Comparison of ENCODE assay signal across 9 mouse cellular contexts in genomic region chr1:91755102-91755501, GRCm38 (mm10). TPM values are rescaled to one million over a fixed set of nuclear protein-coding genes. Genes with fewer than 3 reads are reported as not detected.
DNase-seq lines count a peak whose midpoint lies in the region; ATAC-seq and TF ChIP-seq lines count a peak whose summit lies in the region.
"Had no signal": no experiment of that assay in that cellular context is flagged by ENCODE, and none has a peak within 500 bp of the region (broad histone marks: within the 10 kb centered on the region; RNA-seq: fewer than 3 reads in every experiment).

No protein-coding gene starts in this region.

- H3K4me1 ChIP-seq in G1E (ENCODE audit: insufficient read depth, low read depth, low read length), result 0 out of 2 replicates have a peak, but pooled peaks cover 4% of the 10 kb centered on the region
- peaks cover 32% of the 10 kb centered on the region for H3K4me1 ChIP-seq in forebrain, embryonic 15.5 days
- H3K4me1 ChIP-seq: liver, embryonic 15.5 days had no signal

- H3K36me3 ChIP-seq in G1E (replicated peaks), result no peaks in the 10 kb centered on the region
- no peaks in the 10 kb centered on the region for H3K36me3 ChIP-seq in forebrain, embryonic 15.5 days
- H3K36me3 ChIP-seq: liver, embryonic 15.5 days had no signal

- no peaks in the 10 kb centered on the region for H3K9me3 ChIP-seq in G1E (replicated peaks)
- no peaks in the 10 kb centered on the region for H3K9me3 ChIP-seq in forebrain, embryonic 15.5 days
- H3K9me3 ChIP-seq: liver, embryonic 15.5 days had no signal

- peaks cover 14% of the 10 kb centered on the region for H3K27me3 ChIP-seq in G1E (ENCODE audit: insufficient read depth, low read length)
- H3K27me3 ChIP-seq in forebrain, embryonic 15.5 days, result no peaks in the 10 kb centered on the region
- H3K27me3 ChIP-seq: liver, embryonic 15.5 days had no signal

- no peak overlapping the region for H3K27ac ChIP-seq in forebrain, embryonic 15.5 days (replicated peaks)
- H3K27ac ChIP-seq: liver, embryonic 15.5 days had no signal

- ATAC-seq in G1E (ENCODE audit: extremely low read depth, insufficient number of reproducible peaks, low FRiP score, poor library complexity, severe bottlenecking), result no peak; the same call in 1 of the 2 replicates
- ATAC-seq in forebrain, embryonic 15.5 days (replicated peaks), result peak; percentile 76

- H3K4me3 ChIP-seq in G1E (ENCODE audit: low read depth, low read length), result no peak overlapping the region
- H3K4me3 ChIP-seq in forebrain, embryonic 15.5 days, result peak overlapping the region; percentile 14; the same call in 1 of the 2 replicates
- H3K4me3 ChIP-seq: liver, embryonic 15.5 days had no signal

- TF ChIP-seq CTCF in G1E (IDR thresholded peaks at IDR 0.05; ENCODE audit: low read depth, low read length), result peak; percentile 79

- peak; percentile 60 for DNase-seq in G1E (ENCODE audit: low spot score)
- DNase-seq in c-Kit-positive CD71-positive TER-119-positive erythroid progenitor cells, embryonic 14.5 days (ENCODE audit: low spot score), result peak; percentile 13
- DNase-seq in heart, postnatal 25 days (ENCODE audit: low spot score), result peak; percentile 17
- DNase-seq in layer of hippocampus, adult 18-20 months (ENCODE audit: low spot score in 2 of 2), result peak; percentile 58 to 72
- DNase-seq in lung, postnatal 14 days, result peak; percentile 75
- peak; percentile 78 to 79 for DNase-seq in right cerebral cortex, adult 2 months (ENCODE audit: low spot score in 2 of 2)
- DNase-seq in yolk sac, embryonic 10.5 days (ENCODE audit: low spot score), result peak; percentile 46

- 2% methylated on average over 9 of the region's 9 CpGs for WGBS in forebrain, embryonic 15.5 days

- no peak overlapping the region for H3K9ac ChIP-seq in forebrain, embryonic 15.5 days (replicated peaks)
- H3K9ac ChIP-seq: liver, embryonic 15.5 days had no signal

- peak overlapping the region; percentile 40 for H3K4me2 ChIP-seq in forebrain, embryonic 15.5 days (replicated peaks)
- H3K4me2 ChIP-seq: liver, embryonic 15.5 days had no signal

- intact Hi-C loops in heart, postnatal 25 days (cut with DNase I), result loop anchor here (2.0 to 10.0 kb wide), 3 partner anchors 120 to 232 kb away; no protein-coding TSS in a partner anchor

RNA-seq across cellular contexts. Expression of gene Twist2, which starts 46.2 kb away (rescaled TPM):
- total RNA-seq in G1E (2014; fragmentation: Nextera tagmentation) (not detected in 2 replicates), G1E (2017) (0.05 and 0.12 TPM in 2 replicates)
- polyA plus RNA-seq in G1E (2012), result not detected in 2 replicates
- 0.29 and 0.86 TPM in 2 replicates for polyA plus RNA-seq in forebrain, embryonic 15.5 days (2015; fragmentation: Nextera tagmentation; extraction: Ambion mirVana)
- 1 to 10 TPM; 1.2 to 1.9 TPM for total RNA-seq in heart, postnatal 25 days (2021)
- total RNA-seq in layer of hippocampus, adult 18-20 months (2021), result 1 to 10 TPM in 1 of 2 experiments, under 1 TPM in 1; 0.97 to 1.6 TPM

Comparison
In these comparisons a context has a peak if more than half of its experiments do, and no peak if none do; other contexts are left out.
1. DNase-seq: peak in every context shown above with its lines; median percentile 78 in right cerebral cortex, adult 2 months; 75 in lung, postnatal 14 days; 65 in layer of hippocampus, adult 18-20 months; 60 in G1E; 46 in yolk sac, embryonic 10.5 days; 17 in heart, postnatal 25 days; 13 in c-Kit-positive CD71-positive TER-119-positive erythroid progenitor cells, embryonic 14.5 days.